Mouse (Mus musculus) lung, postnatal 0 days (tissue): ENCODE measurements around the gene Ifnl2. TPM values are rescaled to one million over a fixed set of nuclear protein-coding genes. Genes with fewer than 3 reads are reported as not detected.

Experiments used
- ATAC-seq: fragments of 200-750 bp; cut with Nextera tagmentation; 2 replicates; pipeline ENCODE4 v1.8.0; 2017; ENCODE audit warnings: moderate library complexity
- DNase-seq: peaks from one replicate; pipeline ENCODE4 v3.0.0-alpha.2; 2016; ENCODE audit warnings: low spot score
- H3K27ac ChIP-seq: fragments of 300-500 bp; sonication (generic); 2 replicates; pipeline ENCODE4 v1.5.1; 2014; ENCODE audit warnings: antibody characterized with exemption, mild to moderate bottlenecking, low read length, mixed read lengths
- H3K27me3 ChIP-seq: fragments of 300-500 bp; sonication (generic); replicated peaks from 2 replicates; pipeline ENCODE4 v1.6.1; 2014; ENCODE audit warnings: low read length, mixed read lengths; ENCODE audit not compliant: insufficient read depth
- H3K36me3 ChIP-seq: fragments of 300-500 bp; sonication (generic); 2 replicates; pipeline ENCODE4 v1.6.1; 2014; ENCODE audit warnings: low read length, mixed read lengths; ENCODE audit not compliant: insufficient read depth
- H3K4me1 ChIP-seq: fragments of 300-500 bp; sonication (generic); 2 replicates; pipeline ENCODE4 v1.6.1; 2014; ENCODE audit warnings: antibody characterized with exemption, low read depth, low read length, mixed read lengths; ENCODE audit not compliant: insufficient read depth
- H3K4me2 ChIP-seq: fragments of 300-500 bp; sonication (generic); replicated peaks from 2 replicates; pipeline ENCODE4 v1.6.1; 2014; ENCODE audit warnings: low read depth, mild to moderate bottlenecking, low read length, moderate library complexity, mixed read lengths
- H3K4me3 ChIP-seq: fragments of 300-500 bp; sonication (generic); 2 replicates; pipeline ENCODE4 v1.5.1; 2014; ENCODE audit warnings: low read depth, low read length
- H3K9ac ChIP-seq: fragments of 300-500 bp; sonication (generic); replicated peaks from 2 replicates; pipeline ENCODE4 v1.6.1; 2014; ENCODE audit warnings: low read depth, mild to moderate bottlenecking
- H3K9me3 ChIP-seq: fragments of 300-500 bp; sonication (generic); 2 replicates; pipeline ENCODE4 v1.6.1; 2016; ENCODE audit warnings: low read length, mixed read lengths
- CTCF ChIP-seq: IDR thresholded peaks from 2 replicates; pipeline ENCODE4 v1.5.1; 2016; ENCODE audit warnings: antibody characterized with exemption, mild to moderate bottlenecking
- EP300 ChIP-seq: IDR thresholded peaks from 2 replicates; pipeline ENCODE4 v1.6.1; 2016; ENCODE audit warnings: antibody characterized with exemption, mild to moderate bottlenecking, control low read depth
- WGBS: fragments of 180-500 bp; shearing (Covaris S2); extraction: QIAGEN DNeasy Blood & Tissue Kit; methylation state at CpG from one replicate; pipeline ENCODE4 v1.1.7; 2014; 5-methylcytosine and 5-hydroxymethylcytosine counted together
- polyA plus RNA-seq: library from polyadenylated mRNA; unstranded; fragments of >200 nt; fragmentation: Nextera tagmentation; extraction: Ambion mirVana; gene quantifications from 2 replicates; pipeline ENCODE4 v1.2.1, GENCODE M21; 2015

Gene Ifnl2
- polyA plus RNA-seq, 1 experiment from 2014 or later = not detected

DNA sequence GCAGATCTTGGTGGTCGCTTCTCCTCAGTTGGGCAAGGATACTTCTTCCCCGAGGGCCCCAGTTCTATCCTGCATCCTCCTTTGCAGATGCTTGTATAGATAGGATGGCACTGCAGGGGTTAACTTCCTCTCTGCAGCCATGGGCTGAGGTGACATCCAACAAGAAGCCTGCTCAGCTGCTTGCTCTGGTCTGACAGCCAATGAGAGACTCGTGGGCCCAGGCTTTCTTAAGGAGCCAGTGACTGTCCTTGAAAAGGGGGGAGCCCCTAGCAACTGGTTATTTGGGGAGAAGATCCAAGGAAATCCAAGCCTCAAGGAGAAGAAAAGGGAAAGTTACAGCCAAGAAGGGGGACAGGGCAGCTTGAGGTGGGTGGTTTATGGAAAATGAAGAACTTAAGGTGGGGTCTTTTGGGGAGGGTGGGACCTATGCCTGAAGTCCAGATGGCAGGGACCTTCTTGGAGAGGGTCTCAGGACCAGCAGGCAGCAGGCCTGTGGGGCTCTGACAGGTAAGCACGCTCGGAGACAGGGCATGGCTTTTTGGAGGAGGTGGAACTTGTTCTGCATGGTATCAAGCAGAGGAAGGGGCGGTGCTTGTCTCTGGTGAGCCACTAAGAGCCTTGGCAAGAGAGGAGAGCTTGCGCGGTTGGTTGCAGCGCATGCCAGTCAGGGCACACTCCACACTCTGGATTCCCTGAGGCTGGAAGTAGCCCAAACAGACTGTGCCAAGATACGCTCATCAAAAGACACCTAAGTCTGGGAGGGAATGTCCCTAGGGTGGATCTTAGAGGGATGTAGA lies 45.6 kb downstream of the Ifnl2 start:
- no peaks in the 10 kb centered on the region for H3K9me3 ChIP-seq
- no peak for TF ChIP-seq EP300
- TF ChIP-seq CTCF = no peak
- no peak overlapping the region for H3K4me2 ChIP-seq
- 0 out of 2 replicates have a peak, but pooled peaks cover under 1% of the 10 kb centered on the region for H3K36me3 ChIP-seq
- H3K27me3 ChIP-seq = no peaks in the 10 kb centered on the region
- H3K9ac ChIP-seq = no peak overlapping the region
- no peak overlapping the region for H3K27ac ChIP-seq
- 0 out of 2 replicates have a peak, but pooled peaks cover 2% of the 10 kb centered on the region for H3K4me1 ChIP-seq
- ATAC-seq (peak; percentile 84), DNase-seq (peak; percentile 87)
- H3K4me3 ChIP-seq = no peak overlapping the region
- WGBS = 58% methylated on average over 10 of the region's 10 CpGs

DNA sequence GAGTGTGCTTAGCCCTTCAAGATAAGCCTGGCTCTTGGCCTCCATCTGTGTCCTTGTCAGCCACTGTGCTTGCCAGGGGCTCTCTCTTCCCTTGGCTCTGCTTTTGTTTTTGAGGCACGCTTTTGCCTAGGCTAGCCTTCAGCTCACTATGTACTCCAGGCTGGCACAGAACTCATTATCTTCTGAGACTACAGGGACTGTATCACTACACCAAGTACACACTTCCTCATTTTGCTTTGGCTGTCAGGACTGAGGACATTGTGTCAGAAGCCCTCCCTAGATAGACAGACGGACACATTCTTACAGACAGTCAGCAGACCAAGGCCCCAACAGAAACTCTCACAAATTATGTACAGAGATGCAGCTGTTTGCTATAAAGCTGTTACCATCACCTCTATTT lies 47.5 kb downstream of the Ifnl2 start:
- Histone ChIP-seq H3K4me3 (no peak overlapping the region), H3K4me2 (no peak overlapping the region), H3K27me3 (no peaks in the 10 kb centered on the region), H3K27ac (no peak overlapping the region), H3K9ac (no peak overlapping the region), H3K4me1 (0 out of 2 replicates have a peak, but pooled peaks cover 2% of the 10 kb centered on the region), H3K9me3 (no peaks in the 10 kb centered on the region), H3K36me3 (0 out of 2 replicates have a peak, but pooled peaks cover 9% of the 10 kb centered on the region)
- ATAC-seq = no peak
- TF ChIP-seq CTCF (no peak), EP300 (no peak)
- WGBS = 86% methylated on average over 2 of the region's 2 CpGs
- no peak for DNase-seq

DNA sequence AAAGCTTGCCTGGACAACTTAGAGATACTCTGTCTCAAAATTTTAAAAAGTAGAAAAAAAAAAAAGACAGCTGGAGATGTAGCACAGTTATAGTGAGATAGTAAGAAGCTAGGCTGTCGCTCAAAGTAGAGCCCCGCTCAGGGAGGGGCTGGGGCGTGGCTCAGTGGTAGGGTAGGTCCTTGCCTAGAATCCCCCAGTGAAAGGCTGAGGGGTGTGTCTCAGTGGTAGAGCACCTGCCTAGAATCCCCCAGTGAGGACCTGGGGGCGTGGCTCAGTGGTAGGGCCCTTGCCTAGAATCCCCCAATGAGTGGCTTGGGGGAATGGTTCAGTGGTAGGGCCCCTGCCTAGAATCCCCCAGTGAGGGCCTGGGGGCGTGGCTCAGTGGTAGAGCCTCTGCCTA lies 49.9 kb downstream of the Ifnl2 start:
- Histone ChIP-seq H3K4me2 (no peak overlapping the region), H3K27me3 (no peaks in the 10 kb centered on the region), H3K9ac (no peak overlapping the region), H3K4me1 (no peaks in the 10 kb centered on the region), H3K27ac (no peak overlapping the region), H3K9me3 (no peaks in the 10 kb centered on the region), H3K36me3 (0 out of 2 replicates have a peak, but pooled peaks cover 9% of the 10 kb centered on the region), H3K4me3 (no peak overlapping the region)
- DNase-seq (no peak), ATAC-seq (no peak)
- TF ChIP-seq CTCF = no peak
- no peak for TF ChIP-seq EP300
- 97% methylated on average over 4 of the region's 5 CpGs for WGBS

Other genes starting within 250 kb of the Ifnl2 start
- 3.0 and 4.3 TPM in 2 replicates for gene Eid2, start 242.6 kb downstream of the Ifnl2 start, polyA plus RNA-seq
- gene Eid2b, start 232.7 kb downstream of the Ifnl2 start, polyA plus RNA-seq = 12.1 and 12.9 TPM in 2 replicates
- 0.10 and 0.18 TPM in 2 replicates for gene Selenov, start 219.3 kb downstream of the Ifnl2 start, polyA plus RNA-seq
- 0.10 and 0.24 TPM in 2 replicates for gene Dll3, start 208.2 kb downstream of the Ifnl2 start, polyA plus RNA-seq
- gene Timm50, start 198.4 kb downstream of the Ifnl2 start, polyA plus RNA-seq = 51.8 and 54.8 TPM in 2 replicates
- gene Supt5, start 171.7 kb downstream of the Ifnl2 start, polyA plus RNA-seq = 39.7 and 41.0 TPM in 2 replicates
- 623 and 695 TPM in 2 replicates for gene Rps16, start 159.8 kb downstream of the Ifnl2 start, polyA plus RNA-seq
- 22.4 and 26.7 TPM in 2 replicates for gene Plekhg2, start 137.9 kb downstream of the Ifnl2 start, polyA plus RNA-seq
- 48.3 and 55.7 TPM in 2 replicates for gene Zfp36, start 130.2 kb downstream of the Ifnl2 start, polyA plus RNA-seq
- gene Med29, start 117.7 kb downstream of the Ifnl2 start, polyA plus RNA-seq = 29.9 and 30.2 TPM in 2 replicates
- 49.1 and 55.0 TPM in 2 replicates for gene Paf1, start 117.5 kb downstream of the Ifnl2 start, polyA plus RNA-seq
- gene Gmfg, start 73.0 kb downstream of the Ifnl2 start, polyA plus RNA-seq = 81.0 and 83.1 TPM in 2 replicates
- gene Lrfn1, start 58.5 kb downstream of the Ifnl2 start, polyA plus RNA-seq = 0.97 and 1.4 TPM in 2 replicates
- not detected in 2 replicates for gene Ifnl3, start 12.4 kb upstream of the Ifnl2 start, polyA plus RNA-seq
- not detected in 2 replicates for gene Sycn, start 30.4 kb upstream of the Ifnl2 start, polyA plus RNA-seq
- not detected in 2 replicates for gene Nccrp1, start 36.8 kb upstream of the Ifnl2 start, polyA plus RNA-seq
- gene Samd4b, start 87.7 kb upstream of the Ifnl2 start, polyA plus RNA-seq = 12.9 and 13.4 TPM in 2 replicates
- gene Pak4, start 87.7 kb upstream of the Ifnl2 start, polyA plus RNA-seq = 36.3 and 38.2 TPM in 2 replicates
- gene Acp7, start 120.9 kb upstream of the Ifnl2 start, polyA plus RNA-seq = not detected in 2 replicates
- 2.3 and 2.8 TPM in 2 replicates for gene Fbxo27, start 182.4 kb upstream of the Ifnl2 start, polyA plus RNA-seq
- gene Fbxo17, start 206.3 kb upstream of the Ifnl2 start, polyA plus RNA-seq = 10.9 and 11.0 TPM in 2 replicates
- gene Mrps12, start 231.4 kb upstream of the Ifnl2 start, polyA plus RNA-seq = 99.7 and 101 TPM in 2 replicates
- 6.0 and 7.0 TPM in 2 replicates for gene Sars2, start 231.5 kb upstream of the Ifnl2 start, polyA plus RNA-seq
- gene Ccer2, start 245.7 kb upstream of the Ifnl2 start, polyA plus RNA-seq = not detected in 2 replicates